Mouse (Mus musculus) ES-E14 (cell line): Measurements from ENCODE around the gene Atp5b. TPM values are rescaled to one million over a fixed set of nuclear protein-coding genes. Genes with fewer than 3 reads are reported as not detected.
"Not testable (repeated sequence)": the region's sequence is repeated elsewhere in the genome, so short reads cannot be mapped to it uniquely, and the experiment has no call there.

Experiments
- DNase-seq: peaks from one replicate; pipeline ENCODE4 v3.0.0-alpha.2; 2013; ENCODE audit warnings: low read depth, low spot score
- H3K27ac ChIP-seq: 2 replicates; pipeline ENCODE4 v1.5.1; 2012; ENCODE audit warnings: low read depth, mild to moderate bottlenecking, low read length, moderate library complexity, mixed read lengths; ENCODE audit not compliant: poor library complexity, insufficient read depth, severe bottlenecking
- H3K36me3 ChIP-seq: 2 replicates; pipeline ENCODE4 v1.6.1; 2012; ENCODE audit warnings: mild to moderate bottlenecking, low read length, moderate library complexity, mixed read lengths; ENCODE audit not compliant: control insufficient read depth, poor library complexity, insufficient read depth, severe bottlenecking
- H3K4me1 ChIP-seq, 2 experiments: fragments of 150-350 bp in 1 of 2; sonication (generic) in 1 of 2; 2 replicates each; pipeline ENCODE4 v1.6.1; 2012; ENCODE audit warnings: low read length in 2 of 2, mild to moderate bottlenecking in 1 of 2, mixed read lengths in 1 of 2; ENCODE audit not compliant: control insufficient read depth in 2 of 2, insufficient read depth in 2 of 2, poor library complexity in 1 of 2
- H3K4me3 ChIP-seq, 2 experiments: fragments of 150-350 bp in 1 of 2; sonication (generic) in 1 of 2; 2 replicates each; pipeline ENCODE4 v1.5.1; 2012; ENCODE audit warnings: low read length in 2 of 2, low read depth in 1 of 2, mild to moderate bottlenecking in 1 of 2, mixed read lengths in 1 of 2; ENCODE audit not compliant: insufficient read depth in 1 of 2, poor library complexity in 1 of 2, severe bottlenecking in 1 of 2
- H3K9ac ChIP-seq: 2 replicates; pipeline ENCODE4 v1.6.1; 2012; ENCODE audit warnings: low read depth, mild to moderate bottlenecking, low read length, mixed read lengths; ENCODE audit not compliant: poor library complexity, insufficient read depth, severe bottlenecking
- H3K9me3 ChIP-seq: fragments of 150-350 bp; sonication (generic); 2 replicates; pipeline ENCODE4 v1.6.1; 2012; ENCODE audit warnings: low read depth, mild to moderate bottlenecking, low read length; ENCODE audit not compliant: control insufficient read depth, insufficient read depth
- CHD2 ChIP-seq: IDR thresholded peaks from 2 replicates; pipeline ENCODE4 v1.6.1; 2014; ENCODE audit warnings: mild to moderate bottlenecking, low read depth, low read length, inconsistent platforms
- HCFC1 ChIP-seq: IDR thresholded peaks from 2 replicates; pipeline ENCODE4 v1.6.1; 2012; ENCODE audit warnings: low read length, inconsistent platforms, borderline replicate concordance; ENCODE audit not compliant: insufficient read depth
- MAFK ChIP-seq: IDR thresholded peaks from 2 replicates; pipeline ENCODE4 v1.6.1; 2014; ENCODE audit warnings: mild to moderate bottlenecking, low read depth, low read length, inconsistent platforms; ENCODE audit not compliant: insufficient read depth
- ZC3H11A ChIP-seq: IDR thresholded peaks from 2 replicates; pipeline ENCODE4 v1.6.1; 2012; ENCODE audit warnings: low read depth, mild to moderate bottlenecking, inconsistent platforms, low read length, borderline replicate concordance
- ZNF384 ChIP-seq: IDR thresholded peaks from 2 replicates; pipeline ENCODE4 v1.6.1; 2012; ENCODE audit warnings: low read depth, low read length, inconsistent platforms
- in situ Hi-C, 2 experiments: fragments of 600-800 bp; cut with MboI; formaldehyde crosslinking; loops; one replicate each; pipeline ENCODE4 v1.15.1; 2025; ENCODE audit warnings: low sequenced_read_pairs in 2 of 2, inconsistent platforms in 1 of 2; ENCODE audit not compliant: unreplicated experiment in 2 of 2
- total RNA-seq: library from RNA; depleted of rRNA; stranded (reverse); fragments of 300-350 nt; gene quantifications from 2 replicates; pipeline ENCODE4 v1.2.3, GENCODE M21; 2012

The Atp5b gene
- total RNA-seq, 1 experiment = 2,075 TPM

DNA sequence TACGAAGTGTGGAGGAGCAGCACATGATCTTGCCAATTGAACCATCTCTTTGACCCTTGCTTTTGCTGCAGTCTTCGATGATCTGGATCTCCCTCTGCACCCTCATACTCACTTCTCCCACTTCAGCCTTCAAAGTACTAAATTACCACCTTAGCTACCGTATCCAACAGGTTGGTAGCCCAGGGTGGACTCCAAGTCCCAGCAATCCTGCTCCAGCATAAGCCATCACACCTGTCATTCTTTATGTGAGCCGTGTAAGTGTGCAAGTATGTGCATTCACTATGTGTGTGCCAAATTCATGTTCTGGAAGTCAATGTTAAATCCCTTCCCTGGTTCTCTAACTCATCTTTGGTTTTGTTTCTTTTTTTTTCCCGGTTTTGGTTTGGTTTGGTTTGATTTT is 31.5 kb upstream of the Atp5b start:
- Histone ChIP-seq H3K9me3 (no peaks in the 10 kb centered on the region), H3K4me1 (no peaks in the 10 kb centered on the region), H3K4me3 (no peak overlapping the region), H3K36me3 (peaks cover 22% of the 10 kb centered on the region), H3K27ac (no peak overlapping the region), H3K9ac (no peak overlapping the region)
- DNase-seq = no peak
- in situ Hi-C loops = no loop called here
- no peak for TF ChIP-seq HCFC1
- TF ChIP-seq MAFK = no peak
- no peak for TF ChIP-seq ZNF384
- no peak for TF ChIP-seq ZC3H11A
- TF ChIP-seq CHD2 = no peak

DNA sequence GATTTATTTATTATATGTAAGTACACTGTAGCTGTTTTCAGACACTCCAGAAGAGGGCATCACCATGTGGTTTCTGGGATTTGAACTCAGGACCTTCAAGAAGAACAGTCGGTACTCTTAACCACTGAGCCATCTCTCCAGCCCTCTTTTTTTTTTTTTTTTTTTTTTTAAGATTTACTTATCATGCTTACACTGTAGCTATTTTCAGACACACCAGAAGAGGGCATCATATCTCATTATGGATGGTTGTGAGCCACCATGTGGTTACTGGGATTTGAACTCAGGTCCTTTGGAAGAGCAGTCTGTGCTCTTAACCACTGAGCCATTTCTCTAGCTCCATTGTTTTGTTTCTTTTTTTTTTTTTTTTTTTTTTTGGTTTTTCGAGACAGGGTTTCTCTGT is 30.9 kb upstream of the Atp5b start:
- in situ Hi-C loops, H3K9me3 ChIP-seq, H3K9ac ChIP-seq, H3K4me1 ChIP-seq, DNase-seq, H3K27ac ChIP-seq, H3K4me3 ChIP-seq: not testable (repeated sequence)
- peaks cover 20% of the 10 kb centered on the region for H3K36me3 ChIP-seq
- peak; percentile 72 for TF ChIP-seq ZNF384

DNA sequence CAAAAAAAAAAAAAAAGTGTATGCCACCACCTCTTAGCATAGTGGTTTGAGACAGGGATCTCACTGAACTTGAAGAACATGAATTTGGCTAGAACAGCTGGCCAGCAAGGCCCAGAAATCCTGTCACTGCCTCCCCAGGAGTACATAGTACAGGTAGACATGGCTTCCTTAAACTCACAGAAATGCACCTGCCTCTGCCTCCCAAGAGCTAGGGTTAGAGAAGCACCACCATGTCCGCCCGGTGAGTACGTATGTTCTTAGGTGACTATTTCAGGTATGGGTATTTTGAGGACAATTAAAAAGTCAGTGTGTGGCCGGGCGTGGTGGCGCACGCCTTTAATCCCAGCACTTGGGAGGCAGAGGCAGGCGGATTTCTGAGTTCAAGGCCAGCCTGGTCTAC is 30.1 kb upstream of the Atp5b start:
- TF ChIP-seq MAFK (no peak), HCFC1 (no peak), ZNF384 (no peak), CHD2 (no peak), ZC3H11A (no peak)
- no peak overlapping the region for H3K4me3 ChIP-seq
- no peaks in the 10 kb centered on the region for H3K4me1 ChIP-seq
- no peak overlapping the region for H3K27ac ChIP-seq
- DNase-seq = no peak
- no peaks in the 10 kb centered on the region for H3K9me3 ChIP-seq
- in situ Hi-C loops = no loop called here
- H3K36me3 ChIP-seq = peaks cover 16% of the 10 kb centered on the region
- H3K9ac ChIP-seq = no peak overlapping the region

DNA sequence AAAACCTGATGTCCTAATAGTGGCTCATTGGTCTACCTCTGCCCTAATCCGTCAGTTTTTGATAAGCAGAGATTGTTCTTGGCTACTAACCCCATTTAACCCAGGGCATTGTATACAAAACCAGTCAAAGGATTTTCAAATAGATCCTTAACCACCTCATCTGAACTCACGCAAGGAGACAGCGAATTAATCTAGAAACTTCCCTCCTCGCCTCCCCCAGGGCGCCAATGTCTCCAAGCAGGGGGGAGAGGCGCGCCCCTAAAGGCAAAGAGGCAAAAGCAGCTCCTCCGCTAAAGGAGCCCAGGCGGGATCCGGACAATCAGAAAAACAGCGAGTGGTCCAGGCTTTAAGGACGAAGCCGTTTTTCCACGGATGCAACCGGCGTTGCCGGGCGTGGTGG is 24.9 kb upstream of the Atp5b start:
- no peaks in the 10 kb centered on the region for H3K9me3 ChIP-seq
- peaks cover 0 to 2% of the 10 kb centered on the region in 2 experiments; a peak in 1 of 4 replicates for H3K4me1 ChIP-seq
- peak overlapping the region; percentile 80 to 97 for H3K4me3 ChIP-seq
- peak overlapping the region; percentile 96 for H3K27ac ChIP-seq
- H3K9ac ChIP-seq = peak overlapping the region; percentile 97
- H3K36me3 ChIP-seq = peaks cover 3% of the 10 kb centered on the region; the same call in 1 of the 2 replicates
- DNase-seq = no peak
- TF ChIP-seq HCFC1 (no peak), ZNF384 (no peak), ZC3H11A (no peak), CHD2 (no peak), MAFK (no peak)
- in situ Hi-C loops = no loop called here

DNA sequence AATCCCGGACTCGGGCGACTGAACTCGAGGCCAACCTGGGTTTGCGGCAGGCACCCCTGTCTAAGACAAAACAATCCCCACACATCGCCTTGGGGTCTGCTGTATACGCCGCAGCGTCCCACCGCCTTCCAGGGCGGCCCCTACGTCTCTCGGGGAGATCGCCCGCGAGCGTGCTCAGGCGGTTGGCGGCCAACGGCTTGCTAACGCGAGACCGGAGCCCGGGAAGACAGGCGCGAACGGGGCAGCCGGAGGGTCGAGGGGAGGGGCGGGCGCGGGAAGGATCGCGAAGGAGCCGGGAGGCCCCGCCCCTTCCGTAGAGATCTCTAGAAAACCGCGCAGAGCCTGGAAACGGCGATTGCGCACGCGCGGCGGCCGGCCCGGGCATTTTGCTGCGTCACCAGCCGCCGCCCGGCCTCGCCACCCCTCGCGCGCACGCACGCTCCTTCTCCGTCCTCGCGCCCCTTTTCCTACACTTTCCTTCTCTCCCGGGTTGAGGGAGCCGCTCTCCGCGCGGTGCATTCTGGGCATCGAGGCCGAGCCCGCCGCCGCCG is 24.4 kb upstream of the Atp5b start, which contains the start of gene Ptges3:
Gene Ptges3 (plus strand): TSS at position 354 of the 551 bp plus-strand sequence.
- Histone ChIP-seq H3K27ac (peak within 1 kb of the TSS; percentile 97), H3K4me1 (peaks cover 0 to 2% of the 10 kb centered on the region in 2 experiments; a peak in 1 of 4 replicates), H3K4me3 (peak within 1 kb of the TSS; percentile 94 to 97), H3K9me3 (no peaks in the 10 kb centered on the region), H3K9ac (peak within 1 kb of the TSS; percentile 99), H3K36me3 (peaks cover 7% of the 10 kb centered on the region)
- TF ChIP-seq ZC3H11A (no peak), ZNF384 (no peak), HCFC1 (peak; percentile 13; the same call in 1 of the 2 replicates), MAFK (peak; percentile 93), CHD2 (peak; percentile 92)
- in situ Hi-C loops = no loop called here
- DNase-seq = peak; percentile 95
